Mouse (Mus musculus): ENCODE data around the gene Gfi1. TPM values are rescaled to one million over a fixed set of nuclear protein-coding genes. Genes with fewer than 3 reads are reported as not detected.

The Gfi1 gene
- polyA plus RNA-seq, 1 experiment from 2014 or later = 0.07 TPM

- H3K9me3 ChIP-seq (ENCODE audit: control insufficient read depth, low read length) = no peaks in the 10 kb centered on the region
- DNase-seq (ENCODE audit: low spot score) = no peak
- ATAC-seq (replicated peaks; ENCODE audit: low FRiP score) = no peak
- H3K4me2 ChIP-seq (ENCODE audit: low read depth, low read length, severe bottlenecking) = no peak overlapping the region
- H3K27me3 ChIP-seq (ENCODE audit: control insufficient read depth, insufficient read depth, low read length) = no peaks in the 10 kb centered on the region
- no peak overlapping the region for H3K27ac ChIP-seq (ENCODE audit: low read depth, low read length)
- H3K36me3 ChIP-seq (ENCODE audit: control insufficient read depth, insufficient read depth, low read length) = no peaks in the 10 kb centered on the region
- no peaks in the 10 kb centered on the region for H3K4me1 ChIP-seq (replicated peaks; ENCODE audit: control insufficient read depth, insufficient read depth, low read length)
- no peak overlapping the region for H3K9ac ChIP-seq (ENCODE audit: low read length)
- WGBS = 95% methylated on average over 7 of the region's 7 CpGs
- H3K4me3 ChIP-seq (ENCODE audit: low read depth, low read length) = no peak overlapping the region
Observed at GRCm38 (mm10) chr5:107753656-107754055, 27.8 kb upstream of the Gfi1 start.

DNA sequence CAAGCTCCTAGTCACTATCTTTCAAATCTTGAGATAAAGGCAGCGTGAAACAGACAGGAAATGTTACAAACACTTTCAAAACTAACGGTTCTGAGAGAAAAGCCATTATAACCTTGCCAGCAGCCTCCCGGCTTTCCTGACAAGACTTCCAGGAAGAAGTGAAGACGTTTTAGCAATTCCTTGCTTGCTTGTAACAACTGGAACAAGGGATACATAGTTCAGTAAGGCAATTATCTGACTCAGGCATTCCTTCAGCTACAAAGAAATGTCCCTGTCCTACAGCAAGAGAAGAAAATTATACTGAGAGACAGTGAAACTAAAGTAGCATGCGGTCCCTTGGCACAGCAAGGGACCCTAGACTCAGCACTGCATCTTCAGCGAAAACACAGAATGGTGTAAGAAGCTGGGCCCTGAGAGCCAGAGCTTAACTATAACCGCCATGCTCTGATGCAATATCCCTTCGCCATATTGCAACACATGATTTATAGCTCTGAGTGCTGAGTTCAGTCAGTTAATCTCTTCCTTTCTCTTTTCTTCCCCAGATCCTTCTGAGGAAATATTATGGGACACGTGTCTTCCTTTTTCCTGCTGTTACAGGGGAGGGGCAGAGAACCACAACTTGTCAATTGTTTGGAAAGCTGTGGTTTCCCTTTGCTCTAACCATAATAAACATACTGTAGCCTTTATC is 23.5 kb upstream of the Gfi1 start:
- H3K4me2 ChIP-seq (ENCODE audit: low read depth, low read length, severe bottlenecking) = no peak overlapping the region
- WGBS = 87% methylated on average over 9 of the region's 9 CpGs
- ATAC-seq (replicated peaks; ENCODE audit: low FRiP score) = no peak

GRCm38 (mm10) chr5:107739023-107739422 is 13.2 kb upstream of the Gfi1 start:
- Histone ChIP-seq H3K27ac (ENCODE audit: low read depth, low read length) (no peak overlapping the region), H3K4me2 (ENCODE audit: low read depth, low read length, severe bottlenecking) (no peak overlapping the region), H3K4me1 (replicated peaks; ENCODE audit: control insufficient read depth, insufficient read depth, low read length) (no peaks in the 10 kb centered on the region), H3K9me3 (ENCODE audit: control insufficient read depth, low read length) (no peaks in the 10 kb centered on the region; the same call in 1 of the 2 replicates), H3K36me3 (ENCODE audit: control insufficient read depth, insufficient read depth, low read length) (no peaks in the 10 kb centered on the region; the same call in 1 of the 2 replicates), H3K4me3 (ENCODE audit: low read depth, low read length) (no peak overlapping the region), H3K27me3 (ENCODE audit: control insufficient read depth, insufficient read depth, low read length) (no peaks in the 10 kb centered on the region), H3K9ac (ENCODE audit: low read length) (no peak overlapping the region)
- 90% methylated on average over 5 of the region's 5 CpGs for WGBS
- ATAC-seq (replicated peaks; ENCODE audit: low FRiP score) = no peak
- no peak for DNase-seq (ENCODE audit: low spot score)

More for the DNA sequence above, 23.5 kb upstream of the Gfi1 start:
- Histone ChIP-seq H3K4me1 (replicated peaks; ENCODE audit: control insufficient read depth, insufficient read depth, low read length) (no peaks in the 10 kb centered on the region), H3K9ac (ENCODE audit: low read length) (no peak overlapping the region), H3K36me3 (ENCODE audit: control insufficient read depth, insufficient read depth, low read length) (no peaks in the 10 kb centered on the region), H3K4me3 (ENCODE audit: low read depth, low read length) (no peak overlapping the region), H3K27me3 (ENCODE audit: control insufficient read depth, insufficient read depth, low read length) (no peaks in the 10 kb centered on the region), H3K27ac (ENCODE audit: low read depth, low read length) (no peak overlapping the region), H3K9me3 (ENCODE audit: control insufficient read depth, low read length) (no peaks in the 10 kb centered on the region)
- no peak for DNase-seq (ENCODE audit: low spot score)

DNA sequence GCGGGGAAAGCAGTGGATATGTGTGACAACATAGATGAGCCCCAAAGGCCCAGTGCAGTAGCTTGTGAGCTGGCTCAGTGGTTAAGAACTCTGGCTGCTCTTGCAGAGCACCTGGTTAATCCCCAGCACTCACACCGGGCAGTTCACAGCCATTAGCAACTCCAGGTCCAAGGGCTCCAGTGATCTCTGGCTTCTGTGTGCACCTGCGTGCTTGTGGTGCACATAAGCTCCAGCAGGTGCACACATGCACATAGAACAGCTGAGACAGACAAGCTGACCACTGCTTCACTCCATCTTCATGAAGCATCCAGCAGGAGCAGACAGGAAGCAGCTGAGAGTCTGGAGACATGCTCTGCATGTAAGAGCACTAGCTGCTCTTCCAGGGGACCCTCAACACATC is 12.5 kb upstream of the Gfi1 start:
- WGBS = 79% methylated on average over 3 of the region's 3 CpGs
- Histone ChIP-seq H3K4me3 (ENCODE audit: low read depth, low read length) (no peak overlapping the region), H3K27ac (ENCODE audit: low read depth, low read length) (no peak overlapping the region), H3K4me2 (ENCODE audit: low read depth, low read length, severe bottlenecking) (no peak overlapping the region), H3K4me1 (replicated peaks; ENCODE audit: control insufficient read depth, insufficient read depth, low read length) (no peaks in the 10 kb centered on the region), H3K9ac (ENCODE audit: low read length) (no peak overlapping the region), H3K36me3 (ENCODE audit: control insufficient read depth, insufficient read depth, low read length) (no peaks in the 10 kb centered on the region; the same call in 1 of the 2 replicates), H3K27me3 (ENCODE audit: control insufficient read depth, insufficient read depth, low read length) (no peaks in the 10 kb centered on the region), H3K9me3 (ENCODE audit: control insufficient read depth, low read length) (no peaks in the 10 kb centered on the region; the same call in 1 of the 2 replicates)
- ATAC-seq (replicated peaks; ENCODE audit: low FRiP score) (no peak), DNase-seq (ENCODE audit: low spot score) (no peak)

GRCm38 (mm10) chr5:107736171-107736570 is 10.3 kb upstream of the Gfi1 start:
- peaks cover 2% of the 10 kb centered on the region; the same call in 1 of the 2 replicates for H3K27me3 ChIP-seq (ENCODE audit: control insufficient read depth, insufficient read depth, low read length)
- WGBS = 96% methylated on average over 5 of the region's 5 CpGs
- no peak overlapping the region for H3K27ac ChIP-seq (ENCODE audit: low read depth, low read length)
- DNase-seq (ENCODE audit: low spot score) = no peak
- no peak overlapping the region for H3K9ac ChIP-seq (ENCODE audit: low read length)
- no peak for ATAC-seq (replicated peaks; ENCODE audit: low FRiP score)
- no peaks in the 10 kb centered on the region; the same call in 1 of the 2 replicates for H3K9me3 ChIP-seq (ENCODE audit: control insufficient read depth, low read length)
- H3K4me2 ChIP-seq (ENCODE audit: low read depth, low read length, severe bottlenecking) = no peak overlapping the region
- H3K4me3 ChIP-seq (ENCODE audit: low read depth, low read length) = no peak overlapping the region
- H3K36me3 ChIP-seq (ENCODE audit: control insufficient read depth, insufficient read depth, low read length) = no peaks in the 10 kb centered on the region
- no peaks in the 10 kb centered on the region for H3K4me1 ChIP-seq (replicated peaks; ENCODE audit: control insufficient read depth, insufficient read depth, low read length)

GRCm38 (mm10) chr5:107731844-107732243 is 6.0 kb upstream of the Gfi1 start:
- H3K4me3 ChIP-seq (ENCODE audit: low read depth, low read length) = no peak overlapping the region
- no peaks in the 10 kb centered on the region for H3K9me3 ChIP-seq (ENCODE audit: control insufficient read depth, low read length)
- H3K4me1 ChIP-seq (replicated peaks; ENCODE audit: control insufficient read depth, insufficient read depth, low read length) = 0 out of 2 replicates have a peak, but pooled peaks cover under 1% of the 10 kb centered on the region
- no peak overlapping the region for H3K27ac ChIP-seq (ENCODE audit: low read depth, low read length)
- no peaks in the 10 kb centered on the region for H3K36me3 ChIP-seq (ENCODE audit: control insufficient read depth, insufficient read depth, low read length)
- no peak for DNase-seq (ENCODE audit: low spot score)
- no peak overlapping the region for H3K4me2 ChIP-seq (ENCODE audit: low read depth, low read length, severe bottlenecking)
- peaks cover 27% of the 10 kb centered on the region for H3K27me3 ChIP-seq (ENCODE audit: control insufficient read depth, insufficient read depth, low read length)
- 20% methylated on average over 2 of the region's 2 CpGs for WGBS
- ATAC-seq (replicated peaks; ENCODE audit: low FRiP score) = no peak
- H3K9ac ChIP-seq (ENCODE audit: low read length) = no peak overlapping the region

GRCm38 (mm10) chr5:107731408-107731807 is 5.6 kb upstream of the Gfi1 start:
- 54% methylated on average over 3 of the region's 3 CpGs for WGBS
- Histone ChIP-seq H3K4me2 (ENCODE audit: low read depth, low read length, severe bottlenecking) (no peak overlapping the region), H3K9ac (ENCODE audit: low read length) (no peak overlapping the region), H3K36me3 (ENCODE audit: control insufficient read depth, insufficient read depth, low read length) (no peaks in the 10 kb centered on the region), H3K9me3 (ENCODE audit: control insufficient read depth, low read length) (no peaks in the 10 kb centered on the region), H3K4me1 (replicated peaks; ENCODE audit: control insufficient read depth, insufficient read depth, low read length) (peaks cover 5% of the 10 kb centered on the region; the same call in 1 of the 2 replicates), H3K27me3 (ENCODE audit: control insufficient read depth, insufficient read depth, low read length) (peaks cover 31% of the 10 kb centered on the region), H3K4me3 (ENCODE audit: low read depth, low read length) (no peak overlapping the region), H3K27ac (ENCODE audit: low read depth, low read length) (no peak overlapping the region)
- no peak for ATAC-seq (replicated peaks; ENCODE audit: low FRiP score)
- no peak for DNase-seq (ENCODE audit: low spot score)

- DNase-seq (ENCODE audit: low spot score) = no peak
- Histone ChIP-seq H3K4me3 (ENCODE audit: low read depth, low read length) (peak overlapping the region; percentile 20; the same call in 1 of the 2 replicates), H3K9ac (ENCODE audit: low read length) (no peak overlapping the region), H3K9me3 (ENCODE audit: control insufficient read depth, low read length) (no peaks in the 10 kb centered on the region), H3K27ac (ENCODE audit: low read depth, low read length) (no peak overlapping the region), H3K4me1 (replicated peaks; ENCODE audit: control insufficient read depth, insufficient read depth, low read length) (peaks cover 22% of the 10 kb centered on the region), H3K27me3 (ENCODE audit: control insufficient read depth, insufficient read depth, low read length) (peaks cover 72% of the 10 kb centered on the region), H3K36me3 (ENCODE audit: control insufficient read depth, insufficient read depth, low read length) (no peaks in the 10 kb centered on the region), H3K4me2 (ENCODE audit: low read depth, low read length, severe bottlenecking) (peak overlapping the region; percentile 46)
- 11% methylated on average over 12 of the region's 12 CpGs for WGBS
- no peak for ATAC-seq (replicated peaks; ENCODE audit: low FRiP score)
Observed at GRCm38 (mm10) chr5:107727007-107727402, 1.2 kb upstream of the Gfi1 start.

Measured in forebrain, embryonic 11.5 days (tissue).